Mouse (Mus musculus) MEL (cell line): ENCODE data around the gene Fam110a.

ENCODE experiments used
- CHD1 ChIP-seq: IDR thresholded peaks from 2 replicates; pipeline ENCODE4 v1.6.1; 2012; ENCODE audit warnings: low read depth, mild to moderate bottlenecking, inconsistent platforms, low read length, improper control_type of control experiment
- CTCF ChIP-seq, 3 experiments: IDR thresholded peaks in 2 of 3; conservative IDR thresholded peaks in 1 of 3; 2 replicates each; pipeline ENCODE4 v1.5.1; 2011 to 2012; ENCODE audit warnings: low read length in 3 of 3, low read depth in 2 of 3, mild to moderate bottlenecking in 2 of 3, improper control_type of control experiment in 1 of 3, inconsistent platforms in 1 of 3, mixed read lengths in 1 of 3, moderate library complexity in 1 of 3; ENCODE audit not compliant: control insufficient read depth in 1 of 3, insufficient read depth in 1 of 3, poor library complexity in 1 of 3, severe bottlenecking in 1 of 3
- EP300 ChIP-seq, 2 experiments: IDR thresholded peaks; 2 replicates each; pipeline ENCODE4 v1.6.1; 2011; ENCODE audit warnings: improper control_type of control experiment in 2 of 2, low read length in 2 of 2, low read depth in 1 of 2, mild to moderate bottlenecking in 1 of 2
- ETS1 ChIP-seq: IDR thresholded peaks from 2 replicates; pipeline ENCODE4 v1.6.1; 2012; ENCODE audit warnings: low read depth, mild to moderate bottlenecking, inconsistent platforms, low read length, improper control_type of control experiment, moderate library complexity
- KAT2A ChIP-seq: conservative IDR thresholded peaks from 2 replicates; pipeline ENCODE4 v1.6.1; 2012; ENCODE audit warnings: low read depth, low read length, improper control_type of control experiment, inconsistent platforms
- MEF2A ChIP-seq: IDR thresholded peaks from 2 replicates; pipeline ENCODE4 v1.6.1; 2014; ENCODE audit warnings: low read depth, mild to moderate bottlenecking, inconsistent platforms, low read length, improper control_type of control experiment; ENCODE audit not compliant: poor library complexity, insufficient replicate concordance, severe bottlenecking; ENCODE audit errors: extremely low read depth
- MYC ChIP-seq: IDR thresholded peaks from 2 replicates; pipeline ENCODE4 v1.6.1; 2011; ENCODE audit warnings: low read depth, mild to moderate bottlenecking, low read length, improper control_type of control experiment, moderate library complexity
- POLR2A ChIP-seq, 2 experiments: IDR thresholded peaks; 2 replicates each; pipeline ENCODE4 v1.6.1; 2011 to 2012; ENCODE audit warnings: low read length in 2 of 2, mild to moderate bottlenecking in 2 of 2, control low read depth in 1 of 2, improper control_type of control experiment in 1 of 2, low read depth in 1 of 2, moderate library complexity in 1 of 2; ENCODE audit not compliant: control insufficient read depth in 1 of 2, insufficient read depth in 1 of 2, poor library complexity in 1 of 2

DNA sequence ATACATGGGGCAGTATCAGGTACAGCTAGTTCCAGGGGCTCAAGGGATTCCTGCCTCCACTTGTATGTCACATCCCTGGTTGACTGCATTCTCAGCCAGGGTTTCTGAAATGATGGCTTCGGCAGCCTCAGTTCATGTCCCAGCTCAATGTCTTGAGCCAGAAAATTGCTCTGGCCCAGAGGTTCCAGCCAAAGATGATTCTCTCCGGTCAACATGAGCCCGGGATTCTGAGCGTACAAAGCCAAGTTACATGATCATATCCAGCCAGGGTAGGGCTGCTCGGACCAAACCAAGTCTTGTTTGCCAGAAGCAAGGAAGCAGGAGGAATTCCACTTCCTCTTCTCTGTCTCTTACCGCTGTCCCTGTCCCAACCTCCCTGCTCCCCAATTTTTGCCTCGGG, 31.7 kb downstream of the Fam110a start:
- TF ChIP-seq EP300 (IDR thresholded peaks at IDR 0.05; ENCODE audit: low read depth in 1 of 2, low read length in 2 of 2) (no peak), CTCF (IDR thresholded peaks at IDR 0.05 in 2 of 3, conservative IDR thresholded peaks at IDR 0.05 in 1 of 3; ENCODE audit: control insufficient read depth in 1 of 3, insufficient read depth in 1 of 3, low read depth in 2 of 3, low read length in 3 of 3, poor library complexity in 1 of 3, severe bottlenecking in 1 of 3) (no peak), ETS1 (no peak), MEF2A (no peak), CHD1 (no peak), POLR2A (IDR thresholded peaks at IDR 0.05; ENCODE audit: control insufficient read depth in 1 of 2, insufficient read depth in 1 of 2, low read depth in 1 of 2, low read length in 2 of 2, poor library complexity in 1 of 2) (no peak), KAT2A (no peak), MYC (no peak)
